Mouse (Mus musculus): Measurements from ENCODE around the gene Lsm14b. TPM values are rescaled to one million over a fixed set of nuclear protein-coding genes. Genes with fewer than 3 reads are reported as not detected.

The Lsm14b gene
- polyA plus RNA-seq, 1 experiment from 2014 or later: 8.6 TPM

GRCm38 (mm10) chr2:180006352-180007017, 18.3 kb upstream of the Lsm14b start:
- no peaks in the 10 kb centered on the region for H3K36me3 ChIP-seq (ENCODE audit: control insufficient read depth, insufficient read depth, low read length)
- no peak for ATAC-seq (ENCODE audit: low FRiP score, low TSS enrichment)
- H3K4me3 ChIP-seq (ENCODE audit: low read length): no peak overlapping the region
- H3K9me3 ChIP-seq (ENCODE audit: control insufficient read depth, low read length): 0 out of 2 replicates have a peak, but pooled peaks cover 2% of the 10 kb centered on the region
- no peak overlapping the region for H3K27ac ChIP-seq (ENCODE audit: low read depth, low read length)
- 56% methylated on average over 9 of the region's 9 CpGs for WGBS
- H3K4me2 ChIP-seq (replicated peaks; ENCODE audit: low read depth, low read length): no peak overlapping the region
- H3K9ac ChIP-seq (ENCODE audit: low read depth, low read length): no peak overlapping the region
- no peaks in the 10 kb centered on the region for H3K4me1 ChIP-seq (ENCODE audit: control insufficient read depth, insufficient read depth, low read length)
- H3K27me3 ChIP-seq (ENCODE audit: control insufficient read depth, insufficient read depth, low read length): no peaks in the 10 kb centered on the region

GRCm38 (mm10) chr2:180010686-180011085, 14.1 kb upstream of the Lsm14b start:
- WGBS: 93% methylated on average over 7 of the region's 7 CpGs
- Histone ChIP-seq H3K4me1 (ENCODE audit: control insufficient read depth, insufficient read depth, low read length) (no peaks in the 10 kb centered on the region), H3K27ac (ENCODE audit: low read depth, low read length) (no peak overlapping the region), H3K9ac (ENCODE audit: low read depth, low read length) (no peak overlapping the region), H3K4me3 (ENCODE audit: low read length) (no peak overlapping the region), H3K9me3 (ENCODE audit: control insufficient read depth, low read length) (0 out of 2 replicates have a peak, but pooled peaks cover 2% of the 10 kb centered on the region), H3K4me2 (replicated peaks; ENCODE audit: low read depth, low read length) (no peak overlapping the region), H3K36me3 (ENCODE audit: control insufficient read depth, insufficient read depth, low read length) (no peaks in the 10 kb centered on the region), H3K27me3 (ENCODE audit: control insufficient read depth, insufficient read depth, low read length) (no peaks in the 10 kb centered on the region)
- ATAC-seq (ENCODE audit: low FRiP score, low TSS enrichment): no peak

- Histone ChIP-seq H3K9ac (ENCODE audit: low read depth, low read length) (no peak overlapping the region), H3K4me2 (replicated peaks; ENCODE audit: low read depth, low read length) (no peak overlapping the region), H3K4me3 (ENCODE audit: low read length) (no peak overlapping the region), H3K36me3 (ENCODE audit: control insufficient read depth, insufficient read depth, low read length) (no peaks in the 10 kb centered on the region), H3K27me3 (ENCODE audit: control insufficient read depth, insufficient read depth, low read length) (no peaks in the 10 kb centered on the region), H3K27ac (ENCODE audit: low read depth, low read length) (no peak overlapping the region), H3K4me1 (ENCODE audit: control insufficient read depth, insufficient read depth, low read length) (no peaks in the 10 kb centered on the region), H3K9me3 (ENCODE audit: control insufficient read depth, low read length) (0 out of 2 replicates have a peak, but pooled peaks cover 2% of the 10 kb centered on the region)
- WGBS: 91% methylated on average over 6 of the region's 6 CpGs
- ATAC-seq (ENCODE audit: low FRiP score, low TSS enrichment): no peak
Observed at GRCm38 (mm10) chr2:180011370-180011769, 13.4 kb upstream of the Lsm14b start.

GRCm38 (mm10) chr2:180013686-180014085, 11.1 kb upstream of the Lsm14b start:
- H3K4me2 ChIP-seq (replicated peaks; ENCODE audit: low read depth, low read length): no peak overlapping the region
- H3K9ac ChIP-seq (ENCODE audit: low read depth, low read length): no peak overlapping the region
- peaks cover 8% of the 10 kb centered on the region for H3K4me1 ChIP-seq (ENCODE audit: control insufficient read depth, insufficient read depth, low read length)
- 0 out of 2 replicates have a peak, but pooled peaks cover 2% of the 10 kb centered on the region for H3K9me3 ChIP-seq (ENCODE audit: control insufficient read depth, low read length)
- H3K4me3 ChIP-seq (ENCODE audit: low read length): no peak overlapping the region
- no peaks in the 10 kb centered on the region for H3K27me3 ChIP-seq (ENCODE audit: control insufficient read depth, insufficient read depth, low read length)
- ATAC-seq (ENCODE audit: low FRiP score, low TSS enrichment): no peak
- no peak overlapping the region for H3K27ac ChIP-seq (ENCODE audit: low read depth, low read length)
- 52% methylated on average over 7 of the region's 7 CpGs for WGBS
- H3K36me3 ChIP-seq (ENCODE audit: control insufficient read depth, insufficient read depth, low read length): no peaks in the 10 kb centered on the region

GRCm38 (mm10) chr2:180017632-180018031, 7.2 kb upstream of the Lsm14b start:
- Histone ChIP-seq H3K9me3 (ENCODE audit: control insufficient read depth, low read length) (no peaks in the 10 kb centered on the region), H3K9ac (ENCODE audit: low read depth, low read length) (no peak overlapping the region), H3K4me3 (ENCODE audit: low read length) (no peak overlapping the region), H3K4me1 (ENCODE audit: control insufficient read depth, insufficient read depth, low read length) (peaks cover 10% of the 10 kb centered on the region), H3K27me3 (ENCODE audit: control insufficient read depth, insufficient read depth, low read length) (peaks cover 11% of the 10 kb centered on the region), H3K27ac (ENCODE audit: low read depth, low read length) (no peak overlapping the region), H3K4me2 (replicated peaks; ENCODE audit: low read depth, low read length) (no peak overlapping the region), H3K36me3 (ENCODE audit: control insufficient read depth, insufficient read depth, low read length) (no peaks in the 10 kb centered on the region)
- no peak for ATAC-seq (ENCODE audit: low FRiP score, low TSS enrichment)
- 64% methylated on average over 4 of the region's 4 CpGs for WGBS

- H3K4me3 ChIP-seq (ENCODE audit: low read length): no peak overlapping the region
- peaks cover 10% of the 10 kb centered on the region for H3K4me1 ChIP-seq (ENCODE audit: control insufficient read depth, insufficient read depth, low read length)
- no peak overlapping the region for H3K27ac ChIP-seq (ENCODE audit: low read depth, low read length)
- no peaks in the 10 kb centered on the region for H3K9me3 ChIP-seq (ENCODE audit: control insufficient read depth, low read length)
- no peak overlapping the region for H3K4me2 ChIP-seq (replicated peaks; ENCODE audit: low read depth, low read length)
- 35% methylated on average over 9 of the region's 9 CpGs for WGBS
- H3K36me3 ChIP-seq (ENCODE audit: control insufficient read depth, insufficient read depth, low read length): no peaks in the 10 kb centered on the region
- peaks cover 14% of the 10 kb centered on the region for H3K27me3 ChIP-seq (ENCODE audit: control insufficient read depth, insufficient read depth, low read length)
- H3K9ac ChIP-seq (ENCODE audit: low read depth, low read length): no peak overlapping the region
- ATAC-seq (ENCODE audit: low FRiP score, low TSS enrichment): no peak
Observed at GRCm38 (mm10) chr2:180018573-180018972, 6.2 kb upstream of the Lsm14b start.

- WGBS: 84% methylated on average over 7 of the region's 7 CpGs
- Histone ChIP-seq H3K36me3 (ENCODE audit: control insufficient read depth, insufficient read depth, low read length) (no peaks in the 10 kb centered on the region), H3K4me2 (replicated peaks; ENCODE audit: low read depth, low read length) (no peak overlapping the region), H3K9ac (ENCODE audit: low read depth, low read length) (no peak overlapping the region), H3K4me1 (ENCODE audit: control insufficient read depth, insufficient read depth, low read length) (peaks cover 10% of the 10 kb centered on the region), H3K9me3 (ENCODE audit: control insufficient read depth, low read length) (no peaks in the 10 kb centered on the region), H3K27me3 (ENCODE audit: control insufficient read depth, insufficient read depth, low read length) (peaks cover 14% of the 10 kb centered on the region), H3K4me3 (ENCODE audit: low read length) (no peak overlapping the region), H3K27ac (ENCODE audit: low read depth, low read length) (no peak overlapping the region)
- ATAC-seq (ENCODE audit: low FRiP score, low TSS enrichment): no peak
Observed at GRCm38 (mm10) chr2:180020091-180020661, 4.6 kb upstream of the Lsm14b start.

GRCm38 (mm10) chr2:180020919-180021318, 3.9 kb upstream of the Lsm14b start:
- H3K27ac ChIP-seq (ENCODE audit: low read depth, low read length): no peak overlapping the region
- H3K4me3 ChIP-seq (ENCODE audit: low read length): no peak overlapping the region
- no peaks in the 10 kb centered on the region for H3K9me3 ChIP-seq (ENCODE audit: control insufficient read depth, low read length)
- peaks cover 14% of the 10 kb centered on the region for H3K27me3 ChIP-seq (ENCODE audit: control insufficient read depth, insufficient read depth, low read length)
- WGBS: 84% methylated on average over 8 of the region's 8 CpGs
- no peaks in the 10 kb centered on the region for H3K36me3 ChIP-seq (ENCODE audit: control insufficient read depth, insufficient read depth, low read length)
- ATAC-seq (ENCODE audit: low FRiP score, low TSS enrichment): no peak
- no peak overlapping the region for H3K9ac ChIP-seq (ENCODE audit: low read depth, low read length)
- no peak overlapping the region for H3K4me2 ChIP-seq (replicated peaks; ENCODE audit: low read depth, low read length)
- peaks cover 11% of the 10 kb centered on the region for H3K4me1 ChIP-seq (ENCODE audit: control insufficient read depth, insufficient read depth, low read length)

- Histone ChIP-seq H3K27ac (ENCODE audit: low read depth, low read length) (no peak overlapping the region), H3K27me3 (ENCODE audit: control insufficient read depth, insufficient read depth, low read length) (peaks cover 14% of the 10 kb centered on the region), H3K4me1 (ENCODE audit: control insufficient read depth, insufficient read depth, low read length) (peaks cover 21% of the 10 kb centered on the region), H3K36me3 (ENCODE audit: control insufficient read depth, insufficient read depth, low read length) (peaks cover 9% of the 10 kb centered on the region; the same call in 1 of the 2 replicates), H3K9me3 (ENCODE audit: control insufficient read depth, low read length) (no peaks in the 10 kb centered on the region), H3K9ac (ENCODE audit: low read depth, low read length) (no peak overlapping the region), H3K4me3 (ENCODE audit: low read length) (no peak overlapping the region), H3K4me2 (replicated peaks; ENCODE audit: low read depth, low read length) (no peak overlapping the region)
- 54% methylated on average over 6 of the region's 6 CpGs for WGBS
- no peak for ATAC-seq (ENCODE audit: low FRiP score, low TSS enrichment)
Observed at GRCm38 (mm10) chr2:180022751-180023150, 2.0 kb upstream of the Lsm14b start.

All from kidney, embryonic 14.5 days (tissue).